Mouse (Mus musculus): Measurements from ENCODE around the gene Gm21954. TPM values are rescaled to one million over a fixed set of nuclear protein-coding genes. Genes with fewer than 3 reads are reported as not detected.

The Gm21954 gene
- polyA plus RNA-seq, 1 experiment = not detected

DNA sequence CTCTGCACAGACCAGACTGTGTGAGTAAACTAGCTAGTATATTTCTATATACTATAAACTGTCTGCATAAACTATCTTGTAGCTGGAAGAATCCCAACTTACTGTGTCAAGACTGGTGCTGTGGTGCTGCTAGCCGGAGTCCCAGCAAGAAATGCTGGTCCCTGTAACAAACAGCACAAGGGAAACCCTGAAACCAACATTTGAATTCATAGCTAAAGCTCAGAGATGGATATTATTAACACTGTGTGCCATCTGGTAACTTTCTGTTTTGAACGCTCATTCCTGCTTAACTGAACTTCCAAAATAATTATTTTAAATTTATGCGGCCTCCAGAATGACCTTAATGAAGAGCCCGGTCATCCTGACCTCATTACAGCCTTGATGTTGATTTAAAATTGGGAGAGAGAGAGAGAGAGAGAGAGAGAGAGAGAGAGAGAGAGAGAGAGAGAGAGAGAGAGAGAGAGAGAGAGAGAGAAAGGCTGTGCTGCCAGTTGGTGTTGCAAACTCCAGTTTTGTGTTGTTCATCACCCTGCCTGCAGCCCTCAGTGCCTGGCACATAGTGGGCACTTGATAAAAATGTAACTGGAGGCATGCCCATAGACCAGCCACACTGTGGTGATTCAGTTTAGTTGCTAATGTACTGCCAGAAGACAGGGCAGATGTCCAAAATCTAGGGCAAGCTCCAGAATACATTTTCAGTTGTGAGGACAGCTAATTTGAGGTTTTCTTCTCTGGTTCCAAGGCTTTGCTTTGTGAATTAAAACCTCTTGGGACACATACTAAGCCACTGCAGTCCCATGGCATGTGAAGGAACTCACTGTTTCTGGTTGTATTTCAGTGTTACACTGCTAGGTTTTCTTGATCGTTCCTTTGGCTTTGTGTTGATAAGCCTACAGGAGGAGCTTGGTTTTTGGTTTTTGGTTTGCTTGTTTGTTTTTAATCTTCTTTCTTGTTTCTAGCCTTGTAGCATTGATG, 24.2 kb downstream of the Gm21954 start:
- TF ChIP-seq POLR2AphosphoS2 (IDR thresholded peaks at IDR 0.05; ENCODE audit: insufficient read length, low read depth) (peak; percentile 16), TCF12 (IDR thresholded peaks at IDR 0.05; ENCODE audit: insufficient read depth, poor library complexity, severe bottlenecking) (no peak)
- Histone ChIP-seq H3K4me2 (ENCODE audit: low read depth) (peak overlapping the region; percentile 49), H3K79me2 (ENCODE audit: control insufficient read depth, insufficient read depth) (no peaks in the 10 kb centered on the region)

DNA sequence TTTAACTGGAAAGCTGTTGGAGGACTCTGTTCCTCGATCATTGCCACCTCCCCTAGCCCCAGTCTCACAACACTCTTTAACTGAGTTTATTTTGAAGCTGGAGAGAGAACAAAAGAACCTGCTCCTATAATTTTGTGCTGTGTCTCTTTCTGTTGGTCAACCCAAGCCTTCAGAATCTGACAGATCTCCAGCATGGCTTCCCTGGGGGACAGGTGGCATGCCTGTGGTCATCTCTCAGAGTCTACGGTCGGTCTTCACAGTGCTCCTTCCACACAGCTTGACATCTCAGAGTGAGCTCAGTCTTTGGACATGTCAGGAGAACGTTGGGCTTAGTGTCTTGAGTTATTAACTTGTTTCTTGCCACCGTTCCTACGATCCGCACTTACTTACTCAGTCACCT, 25.3 kb downstream of the Gm21954 start:
- Histone ChIP-seq H3ac (ENCODE audit: control insufficient read depth, insufficient read length) (no peak overlapping the region), H3K4me2 (ENCODE audit: low read depth) (no peak overlapping the region), H3K79me2 (ENCODE audit: control insufficient read depth, insufficient read depth) (no peaks in the 10 kb centered on the region), H3K27me3 (ENCODE audit: control insufficient read depth, insufficient read depth, insufficient read length) (no peaks in the 10 kb centered on the region), H3K36me3 (ENCODE audit: control insufficient read depth, insufficient read depth) (peaks cover 3% of the 10 kb centered on the region), H3K4me3 (no peak overlapping the region)
- TF ChIP-seq CEBPB (IDR thresholded peaks at IDR 0.05; ENCODE audit: insufficient read depth, poor library complexity, severe bottlenecking) (no peak), MYOD1 (IDR thresholded peaks at IDR 0.05; ENCODE audit: control insufficient read depth in 1 of 3, insufficient read length in 2 of 3, low read depth in 2 of 3) (peak in 2 of 3 experiments; percentile 31 to 72), POLR2AphosphoS2 (IDR thresholded peaks at IDR 0.05; ENCODE audit: insufficient read length, low read depth) (no peak), MYOG (IDR thresholded peaks at IDR 0.05; ENCODE audit: control insufficient read depth in 1 of 3, insufficient read depth in 1 of 3, insufficient read length in 2 of 3, low read depth in 2 of 3) (peak in 1 of 3 experiments; percentile 66), SRF (IDR thresholded peaks at IDR 0.05; ENCODE audit: control insufficient read depth, insufficient read length, low read depth) (no peak), TCF12 (IDR thresholded peaks at IDR 0.05; ENCODE audit: insufficient read depth, poor library complexity, severe bottlenecking) (no peak), POLR2A (IDR thresholded peaks at IDR 0.05; ENCODE audit: insufficient read length, low read depth) (no peak), TCF3 (IDR thresholded peaks at IDR 0.05; ENCODE audit: insufficient read length, low read depth) (no peak), MAX (IDR thresholded peaks at IDR 0.05; ENCODE audit: low read depth) (no peak)

More for the DNA sequence above, 24.2 kb downstream of the Gm21954 start:
- no peak overlapping the region for H3K4me3 ChIP-seq
- H3K36me3 ChIP-seq (ENCODE audit: control insufficient read depth, insufficient read depth) = peaks cover 3% of the 10 kb centered on the region
- H3K27me3 ChIP-seq (ENCODE audit: control insufficient read depth, insufficient read depth, insufficient read length) = no peaks in the 10 kb centered on the region
- no peak overlapping the region for H3ac ChIP-seq (ENCODE audit: control insufficient read depth, insufficient read length)

DNA sequence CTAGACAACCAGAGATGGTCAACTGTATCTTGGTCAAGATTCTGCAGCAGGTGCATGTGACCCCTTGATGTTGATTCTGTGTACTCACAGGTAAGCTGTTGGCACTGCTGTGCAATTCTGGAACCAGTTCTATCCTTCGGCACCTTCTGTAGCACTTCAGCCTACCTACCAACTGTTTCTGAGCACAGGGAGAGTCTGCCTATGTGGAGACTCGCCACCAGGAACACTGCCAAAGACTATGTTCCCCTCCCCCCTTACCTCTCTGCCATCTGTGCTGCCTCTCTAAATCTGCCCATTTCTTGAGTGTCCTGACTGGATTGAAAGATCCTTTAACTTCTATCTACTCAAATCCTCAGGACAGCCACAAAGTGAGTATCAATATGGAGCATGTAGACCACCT, 28.3 kb downstream of the Gm21954 start:
- H3ac ChIP-seq (ENCODE audit: control insufficient read depth, insufficient read length) = no peak overlapping the region
- TF ChIP-seq USF1 (IDR thresholded peaks at IDR 0.05; ENCODE audit: low read depth) = no peak
- TF ChIP-seq MAX (IDR thresholded peaks at IDR 0.05; ENCODE audit: low read depth) = no peak
- TF ChIP-seq MYOG (IDR thresholded peaks at IDR 0.05; ENCODE audit: control insufficient read depth in 1 of 3, insufficient read depth in 1 of 3, insufficient read length in 2 of 3, low read depth in 2 of 3) = no peak
- no peak for TF ChIP-seq CEBPB (IDR thresholded peaks at IDR 0.05; ENCODE audit: insufficient read depth, poor library complexity, severe bottlenecking)
- no peak for TF ChIP-seq REST (IDR thresholded peaks at IDR 0.05; ENCODE audit: insufficient read depth, insufficient read length)
- no peak for TF ChIP-seq SRF (IDR thresholded peaks at IDR 0.05; ENCODE audit: control insufficient read depth, insufficient read length, low read depth)
- TF ChIP-seq TCF3 (IDR thresholded peaks at IDR 0.05; ENCODE audit: insufficient read length, low read depth) = no peak
- TF ChIP-seq E2F4 (IDR thresholded peaks at IDR 0.05; ENCODE audit: insufficient read depth) = no peak
- TF ChIP-seq MYOD1 (IDR thresholded peaks at IDR 0.05; ENCODE audit: control insufficient read depth in 1 of 3, insufficient read length in 2 of 3, low read depth in 2 of 3) = no peak
- TF ChIP-seq TCF12 (IDR thresholded peaks at IDR 0.05; ENCODE audit: insufficient read depth, poor library complexity, severe bottlenecking) = no peak
- TF ChIP-seq POLR2AphosphoS2 (IDR thresholded peaks at IDR 0.05; ENCODE audit: insufficient read length, low read depth) = no peak
- no peak for TF ChIP-seq POLR2A (IDR thresholded peaks at IDR 0.05; ENCODE audit: insufficient read length, low read depth)
- no peaks in the 10 kb centered on the region for H3K27me3 ChIP-seq (ENCODE audit: control insufficient read depth, insufficient read depth, insufficient read length)

DNA sequence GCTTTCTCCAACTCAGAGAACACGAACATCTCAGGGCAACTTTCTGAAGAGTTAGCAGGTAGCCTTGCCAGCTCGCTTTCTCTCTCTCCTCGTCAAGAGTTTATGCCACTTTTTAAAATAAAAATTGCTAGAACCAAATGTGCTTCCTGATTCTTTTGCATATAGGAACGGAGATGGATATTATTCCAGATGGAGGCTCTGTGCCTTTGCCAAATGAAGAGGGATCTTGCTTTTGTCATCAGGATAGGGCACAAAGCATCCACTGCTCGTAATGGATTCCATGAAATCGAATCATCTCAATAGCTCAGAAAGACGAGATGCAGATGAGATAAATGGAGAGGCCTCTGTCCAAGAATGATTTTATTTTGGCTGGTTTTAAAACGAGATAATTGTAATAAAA, 28.7 kb downstream of the Gm21954 start:
- Histone ChIP-seq H3K4me2 (ENCODE audit: low read depth) (no peak overlapping the region), H3K79me2 (ENCODE audit: control insufficient read depth, insufficient read depth) (no peaks in the 10 kb centered on the region), H3K4me3 (no peak overlapping the region), H3K36me3 (ENCODE audit: control insufficient read depth, insufficient read depth) (peaks cover 3% of the 10 kb centered on the region), H3ac (ENCODE audit: control insufficient read depth, insufficient read length) (no peak overlapping the region), H3K27me3 (ENCODE audit: control insufficient read depth, insufficient read depth, insufficient read length) (no peaks in the 10 kb centered on the region)
- TF ChIP-seq MAX (IDR thresholded peaks at IDR 0.05; ENCODE audit: low read depth) (no peak), SRF (IDR thresholded peaks at IDR 0.05; ENCODE audit: control insufficient read depth, insufficient read length, low read depth) (no peak), MYOD1 (IDR thresholded peaks at IDR 0.05; ENCODE audit: control insufficient read depth in 1 of 3, insufficient read length in 2 of 3, low read depth in 2 of 3) (no peak), POLR2AphosphoS2 (IDR thresholded peaks at IDR 0.05; ENCODE audit: insufficient read length, low read depth) (no peak), REST (IDR thresholded peaks at IDR 0.05; ENCODE audit: insufficient read depth, insufficient read length) (no peak), USF1 (IDR thresholded peaks at IDR 0.05; ENCODE audit: low read depth) (no peak), CEBPB (IDR thresholded peaks at IDR 0.05; ENCODE audit: insufficient read depth, poor library complexity, severe bottlenecking) (no peak), TCF3 (IDR thresholded peaks at IDR 0.05; ENCODE audit: insufficient read length, low read depth) (no peak), POLR2A (IDR thresholded peaks at IDR 0.05; ENCODE audit: insufficient read length, low read depth) (no peak), MYOG (IDR thresholded peaks at IDR 0.05; ENCODE audit: control insufficient read depth in 1 of 3, insufficient read depth in 1 of 3, insufficient read length in 2 of 3, low read depth in 2 of 3) (no peak)

More for the DNA sequence above, 28.3 kb downstream of the Gm21954 start:
- no peak overlapping the region for H3K4me3 ChIP-seq
- H3K79me2 ChIP-seq (ENCODE audit: control insufficient read depth, insufficient read depth) = no peaks in the 10 kb centered on the region
- no peak overlapping the region for H3K4me2 ChIP-seq (ENCODE audit: low read depth)
- H3K36me3 ChIP-seq (ENCODE audit: control insufficient read depth, insufficient read depth) = peaks cover 3% of the 10 kb centered on the region
